Mouse (Mus musculus): Measurements from ENCODE around the gene Pigt.

- no peak for TF ChIP-seq POLR2A (IDR thresholded peaks at IDR 0.05; ENCODE audit: borderline replicate concordance, extremely low read depth, insufficient read depth, insufficient read length, poor library complexity, severe bottlenecking)
- TF ChIP-seq CTCF (IDR thresholded peaks at IDR 0.05; ENCODE audit: borderline replicate concordance, extremely low read depth, insufficient read depth, insufficient read length) = no peak
These were observed 44.1 kb upstream of the Pigt start for GRCm38 (mm10) chr2:164453047-164453757.

Measured in brain, embryonic 14.5 days (tissue).